Mouse (Mus musculus): Measurements from ENCODE around the gene Gp9. TPM values are rescaled to one million over a fixed set of nuclear protein-coding genes. Genes with fewer than 3 reads are reported as not detected.
A peak's percentile ranks its signal among the peaks of the same experiment; 100 is the strongest.

Gene Gp9
- total and polyA plus RNA-seq, 2 experiments: 0.74 TPM; not detected in 1

- Histone ChIP-seq H3K36me3 (ENCODE audit: control insufficient read depth, insufficient read depth, low read length) (no peaks in the 10 kb centered on the region), H3K27me3 (ENCODE audit: control insufficient read depth, insufficient read depth, low read length) (no peaks in the 10 kb centered on the region), H3K79me2 (ENCODE audit: control insufficient read depth, insufficient read depth, low read length) (no peaks in the 10 kb centered on the region), H3K4me3 (ENCODE audit: insufficient read depth, low read depth, low read length) (no peak overlapping the region), H3K27ac (replicated peaks; ENCODE audit: insufficient read depth, low read depth, low read length) (no peak overlapping the region), H3K9ac (ENCODE audit: low read depth, low read length) (no peak overlapping the region), H3K4me1 (ENCODE audit: control insufficient read depth, insufficient read depth, low read length) (no peaks in the 10 kb centered on the region)
- no peak for DNase-seq (ENCODE audit: extremely low read depth, low read depth, low spot score)
- TF ChIP-seq POLR2A (IDR thresholded peaks at IDR 0.05; ENCODE audit: extremely low read depth, insufficient read depth, low read length) (no peak), CTCF (IDR thresholded peaks at IDR 0.05; ENCODE audit: low read depth, low read length) (no peak)
- WGBS: 91% methylated on average over 6 of the region's 6 CpGs
These were observed 26.3 kb upstream of the Gp9 start for GRCm38 (mm10) chr6:87751574-87751973.

GRCm38 (mm10) chr6:87755196-87755595, 22.7 kb upstream of the Gp9 start:
- Histone ChIP-seq H3K4me1 (ENCODE audit: control insufficient read depth, insufficient read depth, low read length) (peaks cover 8% of the 10 kb centered on the region), H3K9ac (ENCODE audit: low read depth, low read length) (no peak overlapping the region), H3K27me3 (ENCODE audit: control insufficient read depth, insufficient read depth, low read length) (no peaks in the 10 kb centered on the region), H3K36me3 (ENCODE audit: control insufficient read depth, insufficient read depth, low read length) (no peaks in the 10 kb centered on the region), H3K27ac (replicated peaks; ENCODE audit: insufficient read depth, low read depth, low read length) (no peak overlapping the region), H3K79me2 (ENCODE audit: control insufficient read depth, insufficient read depth, low read length) (no peaks in the 10 kb centered on the region), H3K4me3 (ENCODE audit: insufficient read depth, low read depth, low read length) (no peak overlapping the region)
- TF ChIP-seq POLR2A (IDR thresholded peaks at IDR 0.05; ENCODE audit: extremely low read depth, insufficient read depth, low read length) (no peak), CTCF (IDR thresholded peaks at IDR 0.05; ENCODE audit: low read depth, low read length) (no peak)
- DNase-seq (ENCODE audit: extremely low read depth, low read depth, low spot score): no peak
- 95% methylated on average over 4 of the region's 4 CpGs for WGBS

- H3K79me2 ChIP-seq (ENCODE audit: control insufficient read depth, insufficient read depth, low read length): no peaks in the 10 kb centered on the region
These were observed 21.0 kb upstream of the Gp9 start for GRCm38 (mm10) chr6:87756896-87757295.

GRCm38 (mm10) chr6:87759404-87759803, 18.5 kb upstream of the Gp9 start:
- no peaks in the 10 kb centered on the region for H3K79me2 ChIP-seq (ENCODE audit: control insufficient read depth, insufficient read depth, low read length)
- H3K36me3 ChIP-seq (ENCODE audit: control insufficient read depth, insufficient read depth, low read length): no peaks in the 10 kb centered on the region
- H3K4me1 ChIP-seq (ENCODE audit: control insufficient read depth, insufficient read depth, low read length): peaks cover 8% of the 10 kb centered on the region
- 24% methylated on average over 3 of the region's 3 CpGs for WGBS
- peak overlapping the region; percentile 75 for H3K27ac ChIP-seq (replicated peaks; ENCODE audit: insufficient read depth, low read depth, low read length)
- peak; percentile 90 for DNase-seq (ENCODE audit: extremely low read depth, low read depth, low spot score)
- TF ChIP-seq CTCF (IDR thresholded peaks at IDR 0.05; ENCODE audit: low read depth, low read length): no peak
- no peak for TF ChIP-seq POLR2A (IDR thresholded peaks at IDR 0.05; ENCODE audit: extremely low read depth, insufficient read depth, low read length)
- no peak overlapping the region for H3K4me3 ChIP-seq (ENCODE audit: insufficient read depth, low read depth, low read length)
- H3K9ac ChIP-seq (ENCODE audit: low read depth, low read length): 0 out of 2 replicates have a peak overlapping the region, but pooled peaks have one; percentile 20
- H3K27me3 ChIP-seq (ENCODE audit: control insufficient read depth, insufficient read depth, low read length): no peaks in the 10 kb centered on the region

More at GRCm38 (mm10) chr6:87756896-87757295, 21.0 kb upstream of the Gp9 start:
- Histone ChIP-seq H3K9ac (ENCODE audit: low read depth, low read length) (no peak overlapping the region), H3K4me3 (ENCODE audit: insufficient read depth, low read depth, low read length) (no peak overlapping the region), H3K27me3 (ENCODE audit: control insufficient read depth, insufficient read depth, low read length) (no peaks in the 10 kb centered on the region), H3K36me3 (ENCODE audit: control insufficient read depth, insufficient read depth, low read length) (no peaks in the 10 kb centered on the region), H3K27ac (replicated peaks; ENCODE audit: insufficient read depth, low read depth, low read length) (no peak overlapping the region), H3K4me1 (ENCODE audit: control insufficient read depth, insufficient read depth, low read length) (peaks cover 8% of the 10 kb centered on the region)
- 89% methylated on average over 8 of the region's 8 CpGs for WGBS
- DNase-seq (ENCODE audit: extremely low read depth, low read depth, low spot score): no peak
- no peak for TF ChIP-seq POLR2A (IDR thresholded peaks at IDR 0.05; ENCODE audit: extremely low read depth, insufficient read depth, low read length)
- TF ChIP-seq CTCF (IDR thresholded peaks at IDR 0.05; ENCODE audit: low read depth, low read length): no peak

GRCm38 (mm10) chr6:87759850-87760249, 18.0 kb upstream of the Gp9 start:
- 0 out of 2 replicates have a peak overlapping the region, but pooled peaks have one; percentile 20 for H3K9ac ChIP-seq (ENCODE audit: low read depth, low read length)
- peak overlapping the region; percentile 75 for H3K27ac ChIP-seq (replicated peaks; ENCODE audit: insufficient read depth, low read depth, low read length)
- DNase-seq (ENCODE audit: extremely low read depth, low read depth, low spot score): peak; percentile 77
- 14% methylated on average over 3 of the region's 3 CpGs for WGBS
- TF ChIP-seq POLR2A (IDR thresholded peaks at IDR 0.05; ENCODE audit: extremely low read depth, insufficient read depth, low read length) (no peak), CTCF (IDR thresholded peaks at IDR 0.05; ENCODE audit: low read depth, low read length) (no peak)
- H3K4me3 ChIP-seq (ENCODE audit: insufficient read depth, low read depth, low read length): no peak overlapping the region
- H3K36me3 ChIP-seq (ENCODE audit: control insufficient read depth, insufficient read depth, low read length): no peaks in the 10 kb centered on the region
- H3K79me2 ChIP-seq (ENCODE audit: control insufficient read depth, insufficient read depth, low read length): no peaks in the 10 kb centered on the region
- H3K4me1 ChIP-seq (ENCODE audit: control insufficient read depth, insufficient read depth, low read length): peaks cover 8% of the 10 kb centered on the region
- no peaks in the 10 kb centered on the region for H3K27me3 ChIP-seq (ENCODE audit: control insufficient read depth, insufficient read depth, low read length)

- no peaks in the 10 kb centered on the region for H3K79me2 ChIP-seq (ENCODE audit: control insufficient read depth, insufficient read depth, low read length)
- H3K4me1 ChIP-seq (ENCODE audit: control insufficient read depth, insufficient read depth, low read length): peaks cover 8% of the 10 kb centered on the region
- H3K36me3 ChIP-seq (ENCODE audit: control insufficient read depth, insufficient read depth, low read length): no peaks in the 10 kb centered on the region
- 87% methylated on average over 5 of the region's 5 CpGs for WGBS
- TF ChIP-seq CTCF (IDR thresholded peaks at IDR 0.05; ENCODE audit: low read depth, low read length) (no peak), POLR2A (IDR thresholded peaks at IDR 0.05; ENCODE audit: extremely low read depth, insufficient read depth, low read length) (no peak)
- no peak overlapping the region for H3K27ac ChIP-seq (replicated peaks; ENCODE audit: insufficient read depth, low read depth, low read length)
- no peaks in the 10 kb centered on the region for H3K27me3 ChIP-seq (ENCODE audit: control insufficient read depth, insufficient read depth, low read length)
- no peak for DNase-seq (ENCODE audit: extremely low read depth, low read depth, low spot score)
- H3K9ac ChIP-seq (ENCODE audit: low read depth, low read length): no peak overlapping the region
- H3K4me3 ChIP-seq (ENCODE audit: insufficient read depth, low read depth, low read length): no peak overlapping the region
These were observed 15.7 kb upstream of the Gp9 start for GRCm38 (mm10) chr6:87762161-87762560.

Data from liver, adult 2 months (tissue).